Mouse (Mus musculus) cerebellum, postnatal 14 days (tissue): ENCODE results near the gene Erbb2.
A peak's percentile ranks its signal among the peaks of the same experiment; 100 is the strongest.

Source experiments
- DNase-seq, 2 experiments: peaks; one replicate each; pipeline ENCODE4 v3.0.0; 2021; ENCODE audit warnings: mixed read lengths in 2 of 2

Gene Erbb2

DNA sequence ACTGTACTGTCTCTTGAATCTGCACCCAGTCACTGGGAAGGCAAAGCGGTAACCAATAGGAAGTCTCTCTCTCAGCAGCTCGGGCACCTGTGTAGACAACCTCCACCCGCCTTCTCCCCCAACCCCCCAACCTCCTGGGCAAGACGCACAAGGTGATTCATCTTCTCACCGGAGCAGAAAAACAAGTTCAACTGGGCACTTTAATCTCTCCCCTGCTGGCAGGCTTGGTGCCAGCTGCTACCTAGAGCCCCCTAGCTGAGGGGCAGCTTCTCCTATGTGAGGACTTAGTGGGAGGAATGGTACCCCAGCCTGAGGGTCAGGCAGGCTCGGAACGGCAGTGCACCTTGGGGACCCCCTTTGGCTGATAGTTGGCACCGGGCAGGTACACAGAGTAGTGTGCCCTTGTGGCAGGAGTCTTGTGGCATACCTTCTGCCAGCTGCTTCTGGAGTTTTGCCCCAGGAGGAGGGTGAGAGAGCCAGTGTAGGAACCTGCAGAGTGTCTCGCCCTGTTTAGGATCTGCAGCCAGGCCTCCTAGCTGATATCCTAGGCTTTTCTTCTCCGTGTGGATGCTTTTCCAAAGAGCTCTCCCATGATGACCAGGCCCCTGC, 6.8 kb downstream of the Erbb2 start:
- DNase-seq = no peak

DNA sequence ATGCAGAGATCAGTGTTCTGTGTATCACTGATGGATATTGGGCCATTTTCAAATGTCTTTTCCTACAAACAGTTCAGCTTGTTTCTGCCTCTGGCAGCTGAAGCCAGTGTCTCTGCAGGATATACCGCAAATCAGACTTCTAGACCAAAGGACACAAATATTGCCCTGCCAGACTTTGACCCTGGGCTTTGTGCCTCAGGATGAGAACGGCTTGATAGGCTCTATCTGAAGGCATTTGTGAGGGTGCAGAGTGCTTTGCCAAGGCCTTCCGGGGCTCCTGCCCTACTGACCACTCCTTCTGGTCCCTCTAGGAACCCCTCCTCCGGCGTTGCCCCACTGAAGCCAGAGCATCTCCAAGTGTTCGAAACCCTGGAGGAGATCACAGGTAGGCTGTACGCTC, 14.3 kb downstream of the Erbb2 start:
- no peak for DNase-seq

DNA sequence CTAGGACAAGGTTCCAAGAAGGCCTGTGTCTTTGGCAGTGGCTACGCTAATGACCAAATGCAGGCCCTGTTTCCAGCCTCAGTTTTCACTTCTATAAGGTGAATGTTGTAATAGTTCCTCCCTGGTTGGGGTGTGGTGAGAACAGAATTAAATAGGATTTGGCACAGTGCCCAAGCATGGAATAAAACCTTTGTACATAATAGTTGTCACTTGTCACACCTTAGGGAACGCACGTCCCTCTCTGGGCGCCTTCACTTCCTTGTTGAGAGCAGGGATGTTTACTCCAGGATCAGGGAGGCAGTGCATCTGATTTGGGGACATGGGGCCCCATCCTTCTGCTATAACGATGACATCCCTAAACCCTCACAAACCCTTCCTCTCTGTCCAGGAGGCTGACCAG, 16.2 kb downstream of the Erbb2 start:
- no peak for DNase-seq

DNA sequence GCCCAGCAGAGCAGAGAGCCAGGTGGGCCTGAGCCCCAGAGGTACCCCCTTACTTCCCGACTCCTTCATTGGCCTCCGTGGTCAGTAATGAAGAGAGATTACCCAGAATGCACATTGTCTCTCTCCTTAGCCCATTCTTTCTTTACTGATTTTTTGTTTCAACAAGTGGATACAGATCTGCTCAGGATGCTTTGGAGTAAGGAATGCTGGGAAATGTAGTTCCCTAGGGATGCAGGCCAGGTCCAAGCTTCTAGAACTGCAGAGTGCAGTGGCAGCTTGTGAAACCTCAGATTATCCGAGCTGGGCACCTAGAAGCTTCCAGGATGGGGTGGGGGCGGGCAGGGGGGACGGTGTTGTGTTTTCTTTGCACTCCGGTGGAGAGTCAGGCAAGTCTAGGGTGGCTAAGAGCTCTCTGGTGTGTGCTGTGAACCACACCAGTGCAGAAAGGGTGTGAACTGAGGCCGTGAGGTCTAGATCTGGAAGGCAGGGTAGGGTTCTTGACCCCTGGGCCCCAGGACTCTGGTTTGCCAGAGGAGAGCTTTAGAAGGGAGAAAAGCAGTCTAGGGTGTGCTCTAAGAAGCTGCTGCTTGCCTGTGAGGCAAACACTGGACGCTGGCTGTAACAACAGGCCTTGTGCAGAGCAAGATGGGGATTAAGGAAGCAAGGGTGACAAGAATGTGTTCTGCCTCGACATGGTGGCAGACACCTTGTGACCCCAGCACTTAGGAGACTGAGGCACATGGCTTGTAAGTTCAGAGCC, 19.7 kb downstream of the Erbb2 start:
- no peak for DNase-seq

DNA sequence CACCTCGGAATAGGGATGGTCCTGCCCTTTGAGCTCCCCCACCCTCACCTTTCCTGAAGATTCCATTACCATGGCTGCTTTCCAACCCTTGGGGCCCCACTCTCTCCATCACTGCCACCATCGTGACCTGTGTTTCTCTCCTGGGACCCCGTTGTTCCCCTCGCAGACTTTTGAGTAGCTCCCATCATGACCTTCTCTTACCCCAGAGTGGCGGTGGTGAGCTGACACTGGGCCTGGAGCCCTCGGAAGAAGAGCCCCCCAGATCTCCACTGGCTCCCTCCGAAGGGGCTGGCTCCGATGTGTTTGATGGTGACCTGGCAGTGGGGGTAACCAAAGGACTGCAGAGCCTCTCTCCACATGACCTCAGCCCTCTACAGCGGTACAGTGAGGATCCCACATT, 23.5 kb downstream of the Erbb2 start:
- no peak for DNase-seq

DNA sequence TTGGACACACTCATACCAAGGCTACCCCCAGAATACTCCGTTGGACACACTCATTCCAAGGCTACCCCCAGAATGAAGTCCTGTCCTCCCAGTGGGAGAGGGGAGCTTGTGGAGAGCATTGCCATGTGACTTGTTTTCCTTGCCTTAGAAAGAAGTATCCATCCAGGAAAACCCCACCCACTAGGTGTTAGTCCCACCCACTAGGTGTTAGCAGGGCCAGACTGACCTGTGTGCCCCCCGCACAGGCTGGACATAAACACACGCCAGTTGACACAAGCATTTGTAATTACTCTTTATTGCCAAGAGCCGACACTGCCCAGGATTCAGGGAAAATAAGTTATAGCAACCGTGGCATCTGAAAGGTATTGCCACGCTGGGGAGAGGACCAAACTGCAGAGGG, 25.2 kb downstream of the Erbb2 start:
- no peak for DNase-seq

DNA sequence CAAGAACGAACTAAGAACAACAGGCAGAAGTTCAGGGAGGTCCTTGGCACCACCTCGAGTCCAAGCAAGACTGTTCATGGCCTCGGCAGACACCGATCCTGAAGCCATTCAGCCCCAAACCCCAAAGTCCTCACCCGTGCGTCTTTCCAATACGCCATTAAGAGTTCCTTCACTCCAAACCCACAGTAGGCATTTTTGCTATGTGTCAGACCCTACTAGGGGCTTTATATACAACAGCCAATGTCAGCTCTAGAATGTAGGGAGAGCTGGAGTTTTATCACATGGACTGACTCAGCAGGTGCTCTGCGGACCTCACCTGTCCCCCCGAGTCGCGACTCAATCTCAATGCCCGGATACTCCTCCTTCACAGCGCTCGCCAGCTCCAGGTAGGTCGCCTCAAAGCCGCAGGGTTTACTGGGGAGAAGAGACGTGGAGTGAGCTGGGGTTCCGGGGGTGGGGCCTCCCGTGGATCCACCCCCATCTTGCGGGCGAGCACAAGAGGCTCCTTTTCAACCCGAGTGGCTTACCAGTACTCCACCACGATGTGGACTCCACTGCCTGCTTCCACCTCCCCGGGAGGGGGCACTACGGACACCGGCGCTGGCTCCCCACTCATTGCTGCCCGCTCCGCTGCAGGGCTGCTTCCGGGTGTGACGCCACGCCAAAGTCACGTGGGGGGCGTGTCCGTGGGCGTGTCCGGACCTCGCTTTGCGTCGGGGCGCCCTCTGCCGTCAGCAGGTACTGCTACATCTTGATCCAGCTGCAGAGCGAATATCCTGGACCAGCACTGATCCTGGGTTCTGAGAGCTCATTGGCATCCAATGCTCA, 26.3 kb downstream of the Erbb2 start, which contains the start of gene Mien1:
Gene Mien1 (minus strand): TSS at position 661 of the 828 bp plus-strand sequence.
- DNase-seq = peak; percentile 99

DNA sequence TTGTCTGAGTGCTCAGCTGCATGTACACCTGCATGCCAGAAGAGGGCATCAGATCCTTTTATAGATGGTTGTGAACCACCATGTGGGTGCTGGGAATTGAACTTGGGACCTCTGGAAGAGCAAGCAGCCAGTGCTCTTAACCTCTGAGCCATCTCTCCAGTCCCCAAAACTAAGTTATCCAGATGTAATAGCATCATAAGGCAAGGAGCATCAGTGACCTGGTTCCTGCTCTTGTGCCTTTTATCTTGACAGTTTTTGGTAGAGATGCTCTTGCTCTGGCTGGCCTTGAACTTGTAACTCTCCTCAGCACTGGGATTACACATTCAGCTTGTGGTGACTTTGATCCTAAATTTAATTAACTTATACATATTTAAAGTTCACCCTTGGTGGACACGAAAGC, 31.4 kb downstream of the Erbb2 start:
- no peak for DNase-seq

DNA sequence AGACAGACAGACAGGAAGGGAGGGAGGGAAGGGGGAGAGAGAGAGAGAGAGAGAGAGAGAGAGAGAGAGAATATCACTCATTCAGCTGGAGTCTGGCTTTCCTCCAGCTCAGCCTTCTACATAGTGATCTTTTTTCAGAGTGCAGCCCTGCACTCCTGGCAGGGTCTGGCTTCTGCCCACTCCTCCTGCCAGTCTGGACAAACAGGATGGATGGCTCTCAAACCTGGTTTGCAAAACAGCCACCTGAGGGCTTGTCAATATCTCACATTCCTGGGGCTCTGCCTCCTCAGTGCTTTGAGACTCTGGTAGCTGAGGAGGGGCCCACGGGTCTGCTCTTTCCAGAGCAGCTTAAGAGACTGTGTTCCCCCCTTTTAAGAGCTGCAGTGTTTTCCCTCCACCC, 33.0 kb downstream of the Erbb2 start:
- no peak for DNase-seq

DNA sequence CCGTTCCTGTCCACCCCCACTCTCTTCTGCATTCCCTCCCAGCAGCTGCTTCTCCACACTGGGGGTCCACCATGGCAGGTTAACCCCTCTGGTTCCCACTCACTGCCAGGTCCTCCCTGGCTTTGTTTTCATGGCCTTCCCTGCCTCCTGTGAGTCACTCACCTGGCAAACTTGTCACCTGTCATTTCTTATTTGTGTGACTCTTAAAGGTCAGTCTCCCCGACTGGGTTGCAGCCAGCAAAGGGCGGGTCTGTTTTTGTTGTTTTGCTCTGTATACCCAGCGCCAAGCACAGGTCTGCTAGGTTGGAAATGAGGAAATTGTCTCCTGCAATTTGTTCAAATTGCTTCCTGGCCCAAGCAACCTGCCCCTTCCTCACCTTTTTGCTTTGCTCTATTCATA, 33.4 kb downstream of the Erbb2 start:
- no peak for DNase-seq

DNA sequence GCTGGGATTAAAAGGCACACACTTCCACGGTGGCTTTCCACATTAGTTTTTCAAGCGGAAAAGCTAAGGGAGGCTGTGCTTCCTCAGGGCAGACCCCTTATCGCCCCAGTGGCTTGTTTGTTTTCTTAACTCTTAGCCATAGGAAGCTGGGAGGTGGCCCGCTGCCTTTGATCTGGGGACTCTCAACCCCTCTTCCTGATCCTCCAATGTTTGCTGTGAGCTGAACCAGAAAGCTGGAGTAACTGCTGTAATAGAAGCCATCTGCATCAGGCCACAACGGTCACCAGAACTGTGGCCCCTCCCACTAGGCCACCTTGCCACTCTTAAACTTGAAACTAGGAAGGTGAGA, 33.9 kb downstream of the Erbb2 start, which contains the start of gene Grb7:
Gene Grb7 (plus strand): TSS at position 182 of the 349 bp plus-strand sequence.
- DNase-seq = no peak

DNA sequence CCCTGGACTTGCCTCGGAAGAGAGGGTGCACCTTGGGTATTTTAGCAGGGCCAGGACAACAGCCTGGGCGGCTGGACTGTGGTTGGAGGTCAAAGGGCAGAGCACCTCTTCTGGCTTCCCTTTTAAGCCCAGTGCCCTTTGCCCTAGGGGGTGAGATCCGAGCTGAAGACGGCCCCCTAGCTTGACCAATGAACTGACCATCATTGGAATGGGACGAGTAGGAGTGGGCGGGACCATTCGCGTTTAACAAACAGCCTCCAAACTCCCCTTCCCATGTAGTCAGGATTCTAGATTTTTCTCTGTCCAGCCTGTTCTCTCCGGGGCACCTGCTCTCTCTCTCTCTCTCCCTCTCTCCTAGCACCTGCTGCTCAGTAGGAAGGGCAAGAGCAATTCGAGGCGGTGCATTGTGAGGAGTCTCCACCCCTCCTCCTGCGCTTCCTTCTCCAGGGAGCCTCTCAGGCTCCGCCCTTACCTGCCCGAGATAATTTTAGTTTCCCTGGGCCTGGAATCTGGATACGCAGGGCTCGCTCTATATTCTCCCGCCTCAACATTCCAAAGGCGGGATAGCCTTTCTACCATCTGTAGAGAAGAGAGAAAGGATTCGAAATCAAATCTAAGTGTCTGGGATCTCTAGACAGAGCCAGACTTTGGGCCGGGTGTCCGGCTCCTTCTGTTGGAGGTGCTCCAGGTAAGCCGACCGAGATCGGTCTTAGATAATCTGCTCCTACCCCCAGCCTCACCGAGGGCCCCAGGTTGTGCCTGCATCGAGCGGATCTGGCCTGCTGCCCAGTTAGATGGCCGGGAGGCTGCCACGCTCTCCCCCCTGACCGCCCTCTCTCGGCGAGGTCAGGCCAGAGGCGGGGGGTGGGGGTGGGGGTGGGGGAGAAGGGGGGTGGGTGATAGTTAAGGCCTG, 34.5 kb downstream of the Erbb2 start:
- peak; percentile 46 to 64 for DNase-seq

DNA sequence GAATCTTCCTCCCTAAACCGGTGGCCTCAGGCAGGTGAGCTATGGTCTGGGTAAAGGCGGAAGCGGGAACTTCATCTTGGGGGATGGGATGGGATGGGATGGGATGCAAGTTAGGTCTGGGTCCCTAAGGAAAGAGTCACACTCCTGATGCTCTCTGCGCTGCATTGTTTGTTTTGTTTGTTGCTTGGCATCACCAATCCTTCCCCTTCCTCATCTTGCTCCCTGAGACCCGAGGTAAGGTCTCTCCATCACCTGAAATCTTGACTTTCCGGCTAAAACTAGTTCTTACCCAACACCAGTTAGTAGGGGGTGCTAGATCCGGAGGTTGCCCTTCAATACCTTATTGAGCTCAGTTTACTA, 35.2 kb downstream of the Erbb2 start:
- no peak for DNase-seq

DNA sequence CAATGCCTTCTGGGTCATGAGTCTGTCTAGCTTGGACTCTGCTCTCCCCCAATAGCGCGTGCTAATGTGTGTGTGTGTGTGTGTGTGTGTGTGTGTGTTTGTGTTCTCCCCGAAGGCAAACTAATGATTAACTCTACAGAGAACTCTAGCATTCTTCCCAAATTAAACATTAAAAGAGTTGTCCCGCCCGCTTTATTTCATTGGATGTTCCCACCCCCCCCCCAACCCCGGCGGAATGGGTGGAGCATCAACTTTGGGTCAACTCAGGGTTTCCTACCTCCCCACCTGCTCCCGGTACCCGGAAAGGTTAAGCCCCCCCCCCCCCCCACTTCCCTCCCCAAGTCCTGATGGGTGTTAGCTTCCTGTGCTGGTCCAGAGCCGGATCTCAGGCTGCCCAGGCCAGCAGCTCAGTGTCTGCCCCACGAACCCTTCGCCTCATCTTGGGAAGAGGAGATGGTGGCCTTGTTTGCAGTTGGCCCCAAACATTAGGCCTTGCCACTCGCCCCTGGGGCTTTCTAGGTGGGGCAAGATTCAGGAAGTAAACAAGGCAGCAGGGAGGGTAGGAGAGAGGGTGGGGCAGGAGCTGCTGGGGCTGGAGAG, 36.0 kb downstream of the Erbb2 start:
- DNase-seq = no peak

DNA sequence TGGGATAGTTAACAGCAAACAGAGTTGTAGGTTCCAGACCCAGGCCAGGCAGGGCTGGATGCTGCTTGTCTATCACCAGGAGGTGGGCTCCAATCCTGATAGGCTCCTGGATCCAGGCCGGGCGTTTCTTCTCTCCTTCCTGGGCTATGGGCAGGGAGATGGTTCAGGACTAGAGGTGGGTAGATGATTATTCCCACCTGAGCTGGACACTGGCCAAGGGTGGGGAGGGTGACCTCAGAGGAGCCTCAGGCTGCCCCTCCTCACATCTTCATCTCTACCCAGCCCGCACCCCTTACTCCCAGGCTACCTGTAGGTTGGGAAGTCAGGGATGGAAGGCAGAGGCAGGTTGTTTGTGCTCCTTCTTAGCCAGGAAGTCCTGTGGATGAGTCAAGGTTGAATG, 37.1 kb downstream of the Erbb2 start:
- peak; percentile 14 to 39 for DNase-seq

DNA sequence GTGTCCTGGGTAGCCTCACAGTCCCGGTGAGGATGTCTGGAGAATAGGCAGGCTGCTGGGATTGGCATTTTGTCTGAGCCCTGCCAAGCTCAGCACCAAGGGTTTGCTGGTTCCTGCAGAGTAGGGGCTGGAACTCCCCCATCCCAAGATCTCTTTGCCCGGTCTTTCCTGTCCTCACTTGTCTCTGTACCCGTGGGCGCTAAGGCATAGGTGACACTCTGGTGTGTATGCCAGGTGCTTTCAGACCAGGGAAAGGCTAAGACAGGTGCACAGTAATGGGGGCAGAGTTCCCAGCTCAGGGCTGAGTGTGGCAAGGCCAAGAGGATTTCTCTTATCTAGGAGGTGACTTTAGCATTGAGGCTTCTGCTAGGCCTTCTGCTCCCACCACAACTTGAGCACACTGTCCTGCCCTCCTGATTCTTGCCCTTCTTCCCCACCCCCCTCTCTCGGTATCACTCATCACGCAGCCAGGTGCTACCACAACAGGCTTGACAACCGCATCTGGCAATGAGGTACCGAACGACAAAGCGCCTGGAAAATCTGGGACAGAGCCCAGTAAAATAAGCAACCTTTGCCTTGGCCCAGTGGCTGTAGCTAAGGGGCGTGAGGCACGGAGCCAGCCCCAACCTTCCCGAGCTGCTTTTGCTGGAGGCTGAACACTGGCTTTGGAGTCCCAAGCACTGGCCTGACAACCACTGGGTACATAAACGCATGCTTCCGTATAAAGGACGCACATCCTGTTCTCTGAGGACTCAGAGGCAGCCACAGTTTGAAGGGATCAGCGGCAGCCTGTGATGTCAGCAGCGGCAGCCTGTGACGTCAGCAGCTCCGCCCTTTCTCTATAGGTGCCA, 37.9 kb downstream of the Erbb2 start:
- peak; percentile 17 to 37 for DNase-seq

DNA sequence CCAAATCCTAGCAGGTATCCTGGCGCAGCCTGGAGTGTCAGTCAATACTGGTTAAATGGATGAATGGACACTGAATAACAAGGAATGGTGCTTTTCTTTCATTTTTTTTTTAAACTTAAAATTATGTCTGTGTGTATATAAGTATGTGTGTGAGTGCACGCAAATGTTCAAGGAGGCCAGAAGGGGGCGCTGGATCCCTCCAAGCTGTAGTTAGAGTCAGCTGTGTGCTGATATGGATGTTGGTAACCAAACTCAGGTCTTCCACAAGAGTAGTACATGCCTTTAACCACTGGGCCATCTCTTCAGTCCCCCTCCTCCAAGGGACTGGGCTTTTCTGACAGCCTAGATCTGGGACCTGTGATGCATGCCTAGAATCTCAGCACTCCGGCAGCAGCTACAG, 43.2 kb downstream of the Erbb2 start:
- DNase-seq = peak; percentile 10 to 50

DNA sequence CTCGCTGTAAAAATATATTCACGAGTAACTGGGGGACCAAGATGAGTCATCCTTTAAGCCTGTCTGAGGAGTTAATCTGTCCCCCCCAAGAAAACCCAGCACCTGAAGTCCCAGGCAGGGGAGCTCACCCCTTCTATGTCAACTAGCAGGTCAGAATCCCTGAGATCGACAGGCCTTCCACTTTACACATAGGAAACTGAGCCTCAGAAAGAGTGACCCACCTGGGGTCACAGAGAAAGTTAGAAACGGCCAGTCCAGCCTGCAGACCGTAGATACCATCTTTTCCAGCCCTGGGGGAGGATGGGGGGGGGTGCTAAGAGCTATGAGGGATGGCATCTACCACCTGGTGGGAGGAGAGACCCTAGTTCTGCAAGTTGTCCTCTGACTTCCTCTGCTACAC, 44.3 kb downstream of the Erbb2 start:
- no peak for DNase-seq

DNA sequence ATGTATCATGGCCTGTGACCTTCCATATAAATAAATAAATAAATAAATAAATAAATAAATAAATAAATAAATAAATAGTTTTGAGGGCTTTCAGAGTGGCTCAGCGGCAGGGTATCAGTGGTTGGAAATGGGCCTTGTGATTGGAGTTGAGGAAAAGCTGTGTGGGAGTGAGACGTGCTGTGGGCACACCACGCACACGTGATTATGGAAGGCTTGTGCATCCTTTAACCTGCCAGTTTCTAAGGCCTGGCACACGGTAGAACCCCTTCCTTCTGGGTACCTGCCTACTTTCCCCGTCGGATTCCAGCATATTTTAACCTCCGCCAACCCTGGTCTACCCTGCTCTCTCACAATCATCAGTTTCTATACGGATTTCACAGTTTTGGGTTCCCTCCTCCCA, 44.7 kb downstream of the Erbb2 start:
- DNase-seq = no peak

DNA sequence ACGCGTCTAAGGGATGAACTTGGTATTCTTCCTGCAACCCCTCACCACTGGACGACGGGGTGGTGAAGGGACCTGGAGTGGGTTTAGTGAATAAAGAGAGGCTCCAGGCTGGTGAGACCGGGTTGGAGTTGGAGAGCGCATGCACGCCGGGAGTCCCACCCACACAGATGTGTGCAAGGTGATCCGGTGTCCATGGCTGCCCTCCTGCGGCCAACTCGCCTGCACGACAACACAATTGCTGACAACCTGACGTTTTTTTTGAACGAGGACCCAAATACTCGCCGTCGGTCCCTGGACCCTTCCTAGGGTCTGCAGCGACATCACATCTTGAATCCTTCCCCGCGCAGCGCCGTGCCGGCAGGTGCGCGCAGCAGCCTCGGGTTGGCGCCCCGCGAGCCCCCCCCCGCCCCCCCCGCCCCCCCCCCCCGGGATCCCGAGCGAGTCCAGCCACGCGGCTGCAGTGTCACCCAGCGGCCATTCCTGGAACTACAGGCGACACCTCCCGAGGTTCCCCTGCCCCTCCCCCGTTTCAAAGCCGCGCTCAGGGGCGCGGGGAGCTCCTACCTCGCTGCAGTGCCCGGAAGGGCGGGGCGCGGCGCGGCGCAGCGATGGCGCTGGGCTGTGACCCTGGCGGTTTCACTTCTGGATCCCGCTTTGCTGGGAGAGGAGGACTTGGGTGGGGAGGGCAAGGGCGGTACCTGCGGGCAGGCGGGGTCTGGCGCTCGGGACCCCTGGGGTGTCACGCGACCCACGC, 45.3 kb downstream of the Erbb2 start:
- DNase-seq = peak; percentile 93 to 98
